Mouse (Mus musculus) spleen, postnatal 0 days (tissue): ENCODE results near the gene Epas1. TPM values are rescaled to one million over a fixed set of nuclear protein-coding genes. Genes with fewer than 3 reads are reported as not detected.

Source experiments
- polyA plus RNA-seq: library from polyadenylated mRNA; unstranded; fragments of >200 nt; fragmentation: Nextera tagmentation; extraction: Ambion mirVana; gene quantifications from 2 replicates; pipeline ENCODE4 v1.2.1, GENCODE M21; 2015

Gene Epas1
- 8.8 and 10.0 TPM in 2 replicates for polyA plus RNA-seq

GRCm38 (mm10) chr17:86753130-86753821, at the start of gene Epas1:
Epas1 (plus strand) TSS chr17:86753700.

Other genes with a start within 250 kb of the Epas1 start
- 0.11 TPM in 1 of 2 replicates, not detected in the other for gene Gm10309, start 248.5 kb upstream of the Epas1 start, polyA plus RNA-seq
- not detected in 2 replicates for gene Tmem247, start 163.6 kb downstream of the Epas1 start, polyA plus RNA-seq
- gene Atp6v1e2, start 194.2 kb downstream of the Epas1 start, polyA plus RNA-seq: not detected in 2 replicates
- 3.0 and 4.1 TPM in 2 replicates for gene Rhoq, start 209.4 kb downstream of the Epas1 start, polyA plus RNA-seq